Mouse (Mus musculus) erythroblast, embryonic 14.5 days (primary cell): ENCODE results near the gene Trip4.

ENCODE experiments used
- GATA1 ChIP-seq: IDR thresholded peaks from 2 replicates; pipeline ENCODE4 v1.6.1; 2012; ENCODE audit warnings: low read length, inconsistent platforms, mixed read lengths
- TAL1 ChIP-seq: IDR thresholded peaks from 3 replicates; pipeline ENCODE4 v1.6.1; 2012; ENCODE audit warnings: low read length, inconsistent platforms, mixed read lengths

GRCm38 (mm10) chr9:65786885-65787787 is 121.5 kb downstream of the Trip4 start:
- TF ChIP-seq TAL1 (no peak), GATA1 (no peak)
